Mouse (Mus musculus) liver, embryonic 13.5 days (tissue): ENCODE measurements at regions not wholly inside any gene's neighbourhood (a gene's known extent, or its start where the extent isn't known, plus 50 kb on each side); places are given as distances from the start of the nearest gene placed in this dataset.

ENCODE experiments used
- ATAC-seq: fragments of 200-750 bp; cut with Nextera tagmentation; 2 replicates; pipeline ENCODE4 v1.8.0; 2017; ENCODE audit warnings: low read depth, mild to moderate bottlenecking, moderate number of reproducible peaks, moderate library complexity
- DNase-seq: peaks from one replicate; pipeline ENCODE4 v3.0.0; 2022
- H3K27ac ChIP-seq: fragments of 300-500 bp; sonication (generic); 2 replicates; pipeline ENCODE4 v1.5.1; 2015; ENCODE audit warnings: moderate library complexity, mild to moderate bottlenecking, inconsistent platforms
- H3K27me3 ChIP-seq: fragments of 300-500 bp; sonication (generic); 2 replicates; pipeline ENCODE4 v1.6.1; 2015; ENCODE audit warnings: mild to moderate bottlenecking, inconsistent platforms
- H3K36me3 ChIP-seq: fragments of 300-500 bp; sonication (generic); 2 replicates; pipeline ENCODE4 v1.6.1; 2015; ENCODE audit warnings: mild to moderate bottlenecking, inconsistent platforms
- H3K4me1 ChIP-seq: fragments of 300-500 bp; sonication (generic); replicated peaks from 2 replicates; pipeline ENCODE4 v1.6.1; 2015; ENCODE audit warnings: inconsistent platforms
- H3K4me2 ChIP-seq: fragments of 300-500 bp; sonication (generic); 2 replicates; pipeline ENCODE4 v1.6.1; 2015; ENCODE audit warnings: inconsistent platforms, mild to moderate bottlenecking, moderate library complexity
- H3K4me3 ChIP-seq: fragments of 300-500 bp; sonication (generic); replicated peaks from 2 replicates; pipeline ENCODE4 v1.5.1; 2015; ENCODE audit warnings: mild to moderate bottlenecking, inconsistent platforms
- H3K9ac ChIP-seq: fragments of 300-500 bp; sonication (generic); 2 replicates; pipeline ENCODE4 v1.6.1; 2015; ENCODE audit warnings: mild to moderate bottlenecking, inconsistent platforms
- H3K9me3 ChIP-seq: fragments of 300-500 bp; sonication (generic); replicated peaks from 2 replicates; pipeline ENCODE4 v1.6.1; 2016; ENCODE audit warnings: inconsistent platforms
- WGBS: fragments of 180-500 bp; shearing (Covaris S2); methylation state at CpG from one replicate; pipeline ENCODE4 v1.1.7; 2015; ENCODE audit not compliant: insufficient replicate concordance; 5-methylcytosine and 5-hydroxymethylcytosine counted together

- H3K4me3 ChIP-seq: no peak overlapping the region
- ATAC-seq: no peak
Measured at GRCm38 (mm10) chr16:70935959-70936358, 622.2 kb downstream of the Gbe1 start.

GRCm38 (mm10) chr16:70952937-70953336, 639.2 kb downstream of the Gbe1 start:
- Histone ChIP-seq H3K9ac (no peak overlapping the region), H3K4me3 (no peak overlapping the region), H3K4me2 (no peak overlapping the region), H3K36me3 (no peaks in the 10 kb centered on the region), H3K27me3 (no peaks in the 10 kb centered on the region), H3K4me1 (no peaks in the 10 kb centered on the region), H3K27ac (no peak overlapping the region), H3K9me3 (no peaks in the 10 kb centered on the region)
- ATAC-seq (no peak), DNase-seq (no peak)
- 80% methylated on average over 2 of the region's 2 CpGs for WGBS

More at GRCm38 (mm10) chr16:70935959-70936358, 622.2 kb downstream of the Gbe1 start:
- Histone ChIP-seq H3K4me2 (no peak overlapping the region), H3K9me3 (no peaks in the 10 kb centered on the region), H3K36me3 (no peaks in the 10 kb centered on the region), H3K27ac (no peak overlapping the region), H3K27me3 (no peaks in the 10 kb centered on the region), H3K9ac (no peak overlapping the region), H3K4me1 (no peaks in the 10 kb centered on the region)
- DNase-seq: no peak
